Mouse (Mus musculus): ENCODE data around the gene Stab1. TPM values are rescaled to one million over a fixed set of nuclear protein-coding genes. Genes with fewer than 3 reads are reported as not detected.

Stab1 gene
- polyA plus RNA-seq, 1 experiment from 2014 or later: 23.1 TPM

DNA sequence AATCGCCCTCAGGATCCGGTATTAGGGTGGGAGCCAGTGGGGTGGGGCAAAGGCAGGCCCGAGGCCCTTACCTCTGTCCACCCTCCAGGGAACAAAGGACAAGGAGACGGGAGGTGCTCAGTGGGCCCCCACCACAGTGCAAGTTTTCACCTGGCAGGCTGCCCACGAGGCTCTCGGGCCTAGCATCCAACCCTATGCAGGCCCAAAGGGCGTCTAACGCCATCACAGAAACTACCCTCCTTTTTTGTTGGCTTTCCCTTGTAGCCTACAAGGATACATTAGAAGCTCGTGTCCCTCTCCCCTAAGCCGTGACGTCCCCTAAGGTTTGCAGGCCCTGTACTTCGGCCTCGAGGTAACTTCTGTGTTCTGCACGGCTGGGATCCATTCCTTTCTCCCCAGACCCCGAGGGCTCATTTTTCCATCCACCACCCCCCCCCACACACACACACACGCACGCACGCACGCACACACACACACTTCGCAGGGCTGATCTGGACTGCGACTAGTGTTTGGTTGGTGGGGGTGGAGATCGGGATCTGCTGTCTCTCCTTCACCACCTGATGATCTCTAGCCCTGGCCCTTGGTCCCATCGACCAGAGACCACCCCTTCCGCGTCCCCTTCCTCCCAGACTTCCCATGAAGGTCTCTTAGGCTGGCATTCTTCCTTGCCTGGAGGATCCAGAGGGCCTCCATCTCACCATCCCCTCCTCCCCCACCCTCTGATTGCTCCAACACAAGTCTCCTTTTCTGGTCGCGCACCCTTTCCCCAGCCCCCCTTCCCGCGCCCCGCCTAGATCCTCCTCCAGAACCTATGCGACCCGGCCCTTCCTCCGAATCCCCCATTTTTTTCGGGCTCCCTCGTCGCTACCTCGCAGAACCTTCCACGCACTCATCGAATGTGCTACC, 37.4 kb upstream of the Stab1 start:
- H3K9me3 ChIP-seq (ENCODE audit: control insufficient read depth): no peaks in the 10 kb centered on the region
- no peak for TF ChIP-seq CTCF (IDR thresholded peaks at IDR 0.05; ENCODE audit: low read depth)
- ATAC-seq: peak; percentile 51
- no peaks in the 10 kb centered on the region for H3K27me3 ChIP-seq (replicated peaks; ENCODE audit: control insufficient read depth, insufficient read depth, low read length)
- H3K4me3 ChIP-seq (ENCODE audit: low read depth, low read length): peak overlapping the region; percentile 83
- H3K4me2 ChIP-seq (replicated peaks; ENCODE audit: low read depth): peak overlapping the region; percentile 88
- H3K27ac ChIP-seq (ENCODE audit: low read depth, low read length): peak overlapping the region; percentile 88
- H3K9ac ChIP-seq (ENCODE audit: low read depth, low read length): peak overlapping the region; percentile 94
- H3K4me1 ChIP-seq (replicated peaks; ENCODE audit: control insufficient read depth, insufficient read depth, low read length): no peaks in the 10 kb centered on the region; the same call in 1 of the 2 replicates
- WGBS: under 1% methylated on average over 39 of the region's 39 CpGs
- H3K36me3 ChIP-seq (ENCODE audit: control insufficient read depth, insufficient read depth): peaks cover 33% of the 10 kb centered on the region

DNA sequence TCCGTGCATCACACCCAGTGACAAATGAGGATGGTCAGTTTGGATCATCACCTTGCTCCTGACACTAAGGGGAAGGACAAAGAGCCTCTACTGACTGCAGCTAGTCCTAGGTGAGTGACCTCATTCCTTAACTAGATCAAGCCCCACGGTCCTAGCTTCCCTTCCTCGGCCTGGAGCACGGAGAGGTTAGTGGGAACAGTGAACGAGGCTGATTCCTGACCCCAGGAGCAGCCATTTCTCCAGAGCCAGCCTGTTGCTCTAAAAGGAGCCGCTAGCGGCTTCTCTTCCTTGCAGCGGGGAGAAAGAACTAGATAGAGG, 36.8 kb upstream of the Stab1 start:
- H3K9ac ChIP-seq (ENCODE audit: low read depth, low read length): peak overlapping the region; percentile 94
- H3K36me3 ChIP-seq (ENCODE audit: control insufficient read depth, insufficient read depth): peaks cover 39% of the 10 kb centered on the region
- WGBS: 6% methylated on average over 7 of the region's 8 CpGs
- peak overlapping the region; percentile 88 for H3K4me2 ChIP-seq (replicated peaks; ENCODE audit: low read depth)
- no peaks in the 10 kb centered on the region for H3K27me3 ChIP-seq (replicated peaks; ENCODE audit: control insufficient read depth, insufficient read depth, low read length)
- TF ChIP-seq CTCF (IDR thresholded peaks at IDR 0.05; ENCODE audit: low read depth): no peak
- ATAC-seq: peak; percentile 25
- H3K9me3 ChIP-seq (ENCODE audit: control insufficient read depth): no peaks in the 10 kb centered on the region
- peak overlapping the region; percentile 83 for H3K4me3 ChIP-seq (ENCODE audit: low read depth, low read length)
- H3K4me1 ChIP-seq (replicated peaks; ENCODE audit: control insufficient read depth, insufficient read depth, low read length): no peaks in the 10 kb centered on the region; the same call in 1 of the 2 replicates
- H3K27ac ChIP-seq (ENCODE audit: low read depth, low read length): peak overlapping the region; percentile 88

- Histone ChIP-seq H3K4me3 (ENCODE audit: low read depth, low read length) (peak overlapping the region; percentile 83), H3K27ac (ENCODE audit: low read depth, low read length) (0 out of 2 replicates have a peak overlapping the region, but pooled peaks have one; percentile 88)
- no peak for TF ChIP-seq CTCF (IDR thresholded peaks at IDR 0.05; ENCODE audit: low read depth)
Measured at GRCm38 (mm10) chr14:31204844-31205243, 36.4 kb upstream of the Stab1 start.

GRCm38 (mm10) chr14:31200038-31200437, 31.6 kb upstream of the Stab1 start:
- Histone ChIP-seq H3K9ac (ENCODE audit: low read depth, low read length) (no peak overlapping the region), H3K27me3 (replicated peaks; ENCODE audit: control insufficient read depth, insufficient read depth, low read length) (no peaks in the 10 kb centered on the region), H3K4me3 (ENCODE audit: low read depth, low read length) (no peak overlapping the region), H3K27ac (ENCODE audit: low read depth, low read length) (0 out of 2 replicates have a peak overlapping the region, but pooled peaks have one; percentile 15), H3K36me3 (ENCODE audit: control insufficient read depth, insufficient read depth) (peaks cover 61% of the 10 kb centered on the region), H3K4me2 (replicated peaks; ENCODE audit: low read depth) (no peak overlapping the region), H3K4me1 (replicated peaks; ENCODE audit: control insufficient read depth, insufficient read depth, low read length) (no peaks in the 10 kb centered on the region; the same call in 1 of the 2 replicates), H3K9me3 (ENCODE audit: control insufficient read depth) (no peaks in the 10 kb centered on the region)
- 68% methylated on average over 3 of the region's 3 CpGs for WGBS
- no peak for ATAC-seq
- no peak for TF ChIP-seq CTCF (IDR thresholded peaks at IDR 0.05; ENCODE audit: low read depth)

More at GRCm38 (mm10) chr14:31204844-31205243, 36.4 kb upstream of the Stab1 start:
- H3K9me3 ChIP-seq (ENCODE audit: control insufficient read depth): no peaks in the 10 kb centered on the region
- H3K4me2 ChIP-seq (replicated peaks; ENCODE audit: low read depth): peak overlapping the region; percentile 88
- 40% methylated on average over 4 of the region's 4 CpGs for WGBS
- peaks cover 43% of the 10 kb centered on the region for H3K36me3 ChIP-seq (ENCODE audit: control insufficient read depth, insufficient read depth)
- no peaks in the 10 kb centered on the region; the same call in 1 of the 2 replicates for H3K4me1 ChIP-seq (replicated peaks; ENCODE audit: control insufficient read depth, insufficient read depth, low read length)
- H3K9ac ChIP-seq (ENCODE audit: low read depth, low read length): peak overlapping the region; percentile 94; the same call in 1 of the 2 replicates
- ATAC-seq: no peak; the same call in 1 of the 2 replicates
- no peaks in the 10 kb centered on the region for H3K27me3 ChIP-seq (replicated peaks; ENCODE audit: control insufficient read depth, insufficient read depth, low read length)

DNA sequence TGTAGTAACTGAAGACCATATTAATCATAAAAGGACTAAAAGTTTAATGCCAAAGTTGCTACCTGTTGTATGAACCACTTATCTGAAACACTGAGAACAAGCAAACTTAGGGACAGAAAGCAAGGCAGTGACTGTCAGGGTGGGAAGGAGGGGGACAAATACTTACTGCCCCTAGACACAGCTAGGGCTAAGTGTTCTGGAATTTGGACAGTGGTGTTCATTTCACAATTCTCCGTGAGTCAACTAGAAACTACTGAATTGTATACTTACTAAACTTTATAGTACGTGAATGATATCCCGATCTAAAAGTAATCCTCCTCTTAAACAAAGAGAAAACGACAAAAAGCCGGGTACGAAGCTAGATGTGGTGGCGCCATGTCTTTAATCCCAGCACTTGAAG, 31.2 kb upstream of the Stab1 start:
- no peaks in the 10 kb centered on the region for H3K9me3 ChIP-seq (ENCODE audit: control insufficient read depth)
- no peak for TF ChIP-seq CTCF (IDR thresholded peaks at IDR 0.05; ENCODE audit: low read depth)
- no peak overlapping the region for H3K4me3 ChIP-seq (ENCODE audit: low read depth, low read length)
- no peak overlapping the region for H3K27ac ChIP-seq (ENCODE audit: low read depth, low read length)
- no peak overlapping the region for H3K9ac ChIP-seq (ENCODE audit: low read depth, low read length)
- 92% methylated on average over 7 of the region's 7 CpGs for WGBS
- no peaks in the 10 kb centered on the region; the same call in 1 of the 2 replicates for H3K4me1 ChIP-seq (replicated peaks; ENCODE audit: control insufficient read depth, insufficient read depth, low read length)
- H3K4me2 ChIP-seq (replicated peaks; ENCODE audit: low read depth): no peak overlapping the region
- no peaks in the 10 kb centered on the region for H3K27me3 ChIP-seq (replicated peaks; ENCODE audit: control insufficient read depth, insufficient read depth, low read length)
- peaks cover 65% of the 10 kb centered on the region for H3K36me3 ChIP-seq (ENCODE audit: control insufficient read depth, insufficient read depth)
- ATAC-seq: no peak
